Mouse (Mus musculus) myocyte (in vitro differentiated cells): ENCODE results near the gene Prkcb. TPM values are rescaled to one million over a fixed set of nuclear protein-coding genes. Genes with fewer than 3 reads are reported as not detected.
"Not testable (repeated sequence)": the region's sequence is repeated elsewhere in the genome, so short reads cannot be mapped to it uniquely, and the experiment has no call there.

ENCODE experiments used
- H3K27me3 ChIP-seq: one replicate; pipeline ENCODE4 v1.6.1; 2011; ENCODE audit not compliant: control insufficient read depth, insufficient read depth, insufficient read length
- H3K36me3 ChIP-seq: one replicate; pipeline ENCODE4 v1.6.1; 2011; ENCODE audit not compliant: control insufficient read depth, insufficient read depth
- H3K4me2 ChIP-seq: one replicate; pipeline ENCODE4 v1.6.1; 2011; ENCODE audit warnings: low read depth, control low read depth
- H3K4me3 ChIP-seq: one replicate; pipeline ENCODE4 v1.5.1; 2011; ENCODE audit warnings: mild to moderate bottlenecking, control low read depth, moderate library complexity
- H3K79me2 ChIP-seq: one replicate; pipeline ENCODE4 v1.6.1; 2011; ENCODE audit not compliant: control insufficient read depth, insufficient read depth
- H3ac ChIP-seq: one replicate; pipeline ENCODE4 v1.6.1; 2011; ENCODE audit not compliant: control insufficient read depth, insufficient read length
- CEBPB ChIP-seq: IDR thresholded peaks from 2 replicates; pipeline ENCODE4 v1.6.1; 2011; ENCODE audit warnings: mild to moderate bottlenecking, moderate library complexity; ENCODE audit not compliant: poor library complexity, insufficient read depth, severe bottlenecking
- E2F4 ChIP-seq: IDR thresholded peaks from one replicate; pipeline ENCODE4 v1.6.1; 2011; ENCODE audit warnings: mild to moderate bottlenecking, control low read depth, moderate library complexity; ENCODE audit not compliant: insufficient read depth
- MAX ChIP-seq: IDR thresholded peaks from one replicate; pipeline ENCODE4 v1.6.1; 2011; ENCODE audit warnings: low read depth, mild to moderate bottlenecking, control low read depth
- MYOD1 ChIP-seq, 3 experiments: IDR thresholded peaks; one replicate each; pipeline ENCODE4 v1.6.1; 2011; ENCODE audit warnings: control low read depth in 2 of 3, low read depth in 2 of 3, mild to moderate bottlenecking in 2 of 3, moderate library complexity in 1 of 3; ENCODE audit not compliant: insufficient read length in 2 of 3, control insufficient read depth in 1 of 3
- MYOG ChIP-seq, 3 experiments: IDR thresholded peaks; one replicate each; pipeline ENCODE4 v1.6.1; 2011; ENCODE audit warnings: control low read depth in 2 of 3, low read depth in 2 of 3, mild to moderate bottlenecking in 2 of 3; ENCODE audit not compliant: insufficient read length in 2 of 3, control insufficient read depth in 1 of 3, insufficient read depth in 1 of 3
- POLR2A ChIP-seq: IDR thresholded peaks from one replicate; pipeline ENCODE4 v1.6.1; 2011; ENCODE audit warnings: low read depth, mild to moderate bottlenecking, control low read depth, moderate library complexity; ENCODE audit not compliant: insufficient read length
- POLR2AphosphoS2 ChIP-seq: IDR thresholded peaks from one replicate; pipeline ENCODE4 v1.6.1; 2011; ENCODE audit warnings: low read depth, control low read depth; ENCODE audit not compliant: insufficient read length
- REST ChIP-seq: IDR thresholded peaks from one replicate; pipeline ENCODE4 v1.6.1; 2011; ENCODE audit warnings: mild to moderate bottlenecking, control low read depth, moderate library complexity; ENCODE audit not compliant: insufficient read depth, insufficient read length
- SRF ChIP-seq: IDR thresholded peaks from one replicate; pipeline ENCODE4 v1.6.1; 2011; ENCODE audit warnings: low read depth; ENCODE audit not compliant: control insufficient read depth, insufficient read length
- TCF12 ChIP-seq: IDR thresholded peaks from one replicate; pipeline ENCODE4 v1.6.1; 2011; ENCODE audit warnings: mild to moderate bottlenecking, control low read depth; ENCODE audit not compliant: poor library complexity, insufficient read depth, severe bottlenecking
- TCF3 ChIP-seq: IDR thresholded peaks from one replicate; pipeline ENCODE4 v1.6.1; 2011; ENCODE audit warnings: low read depth, control low read depth; ENCODE audit not compliant: insufficient read length
- USF1 ChIP-seq: IDR thresholded peaks from one replicate; pipeline ENCODE4 v1.6.1; 2011; ENCODE audit warnings: low read depth, mild to moderate bottlenecking, control low read depth, moderate library complexity
- polyA plus RNA-seq: library from polyadenylated mRNA; unstranded; fragments of >200 nt; fragmentation: generic; extraction: Trizol; gene quantifications from one replicate; pipeline ENCODE4 v1.2.1, GENCODE M21; 2012; ENCODE audit warnings: missing spikeins

The Prkcb gene
- 2.2 TPM for polyA plus RNA-seq

- H3K27me3 ChIP-seq: peaks cover 16% of the 10 kb centered on the region
- no peaks in the 10 kb centered on the region for H3K36me3 ChIP-seq
These were observed at the start of gene Prkcb for GRCm38 (mm10) chr7:122288605-122289242. Prkcb (plus strand) TSS chr7:122288751.

GRCm38 (mm10) chr7:122238939-122239338 lies 49.6 kb upstream of the Prkcb start:
- Histone ChIP-seq H3K36me3 (no peaks in the 10 kb centered on the region), H3ac (no peak overlapping the region), H3K79me2 (no peaks in the 10 kb centered on the region), H3K4me3 (no peak overlapping the region), H3K27me3 (peaks cover 4% of the 10 kb centered on the region), H3K4me2 (no peak overlapping the region)
- no peak for TF ChIP-seq POLR2A
- no peak for TF ChIP-seq MYOG (IDR thresholded peaks at IDR 0.05; ENCODE audit: control insufficient read depth in 1 of 3, insufficient read depth in 1 of 3, insufficient read length in 2 of 3, low read depth in 2 of 3)
- no peak for TF ChIP-seq MYOD1 (IDR thresholded peaks at IDR 0.05; ENCODE audit: control insufficient read depth in 1 of 3, insufficient read length in 2 of 3, low read depth in 2 of 3)
- no peak for TF ChIP-seq E2F4
- TF ChIP-seq USF1: no peak
- no peak for TF ChIP-seq MAX
- no peak for TF ChIP-seq TCF12
- TF ChIP-seq SRF: no peak
- no peak for TF ChIP-seq REST
- TF ChIP-seq TCF3: no peak
- TF ChIP-seq CEBPB: no peak

More at GRCm38 (mm10) chr7:122288605-122289242, at the start of gene Prkcb:
- H3K4me3 ChIP-seq: no peak within 1 kb of the TSS
- no peaks in the 10 kb centered on the region for H3K79me2 ChIP-seq
- H3ac ChIP-seq: no peak within 1 kb of the TSS
- TF ChIP-seq SRF (no peak), TCF3 (no peak), MYOG (IDR thresholded peaks at IDR 0.05; ENCODE audit: control insufficient read depth in 1 of 3, insufficient read depth in 1 of 3, insufficient read length in 2 of 3, low read depth in 2 of 3) (peak in 1 of 3 experiments; percentile 2), USF1 (no peak), CEBPB (no peak), POLR2A (no peak), MYOD1 (IDR thresholded peaks at IDR 0.05; ENCODE audit: control insufficient read depth in 1 of 3, insufficient read length in 2 of 3, low read depth in 2 of 3) (peak in 2 of 3 experiments; percentile 33 to 54), REST (no peak)
- H3K4me2 ChIP-seq: peak within 1 kb of the TSS; percentile 69

- no peaks in the 10 kb centered on the region for H3K27me3 ChIP-seq
- no peaks in the 10 kb centered on the region for H3K79me2 ChIP-seq
- no peak for TF ChIP-seq POLR2AphosphoS2
- TF ChIP-seq REST: no peak
- TF ChIP-seq MYOG (IDR thresholded peaks at IDR 0.05; ENCODE audit: control insufficient read depth in 1 of 3, insufficient read depth in 1 of 3, insufficient read length in 2 of 3, low read depth in 2 of 3): no peak
- no peak for TF ChIP-seq SRF
- no peak for TF ChIP-seq TCF3
- no peak for TF ChIP-seq TCF12
- no peak for TF ChIP-seq USF1
- no peak for TF ChIP-seq CEBPB
- TF ChIP-seq POLR2A: no peak
- no peak for TF ChIP-seq MYOD1 (IDR thresholded peaks at IDR 0.05; ENCODE audit: control insufficient read depth in 1 of 3, insufficient read length in 2 of 3, low read depth in 2 of 3)
- no peak for TF ChIP-seq E2F4
- H3ac ChIP-seq: no peak overlapping the region
- H3K36me3 ChIP-seq: no peaks in the 10 kb centered on the region
- no peak overlapping the region for H3K4me3 ChIP-seq
- no peak overlapping the region for H3K4me2 ChIP-seq
These were observed 48.0 kb upstream of the Prkcb start for GRCm38 (mm10) chr7:122240413-122241119.

- Histone ChIP-seq H3K4me3 (no peak overlapping the region), H3K79me2 (no peaks in the 10 kb centered on the region), H3K36me3 (no peaks in the 10 kb centered on the region), H3K4me2 (no peak overlapping the region), H3K27me3 (peaks cover 6% of the 10 kb centered on the region), H3ac (no peak overlapping the region)
- TF ChIP-seq MYOD1 (IDR thresholded peaks at IDR 0.05; ENCODE audit: control insufficient read depth in 1 of 3, insufficient read length in 2 of 3, low read depth in 2 of 3) (no peak), MYOG (IDR thresholded peaks at IDR 0.05; ENCODE audit: control insufficient read depth in 1 of 3, insufficient read depth in 1 of 3, insufficient read length in 2 of 3, low read depth in 2 of 3) (no peak), USF1 (no peak), POLR2AphosphoS2 (no peak)
These were observed 46.3 kb upstream of the Prkcb start for GRCm38 (mm10) chr7:122242260-122242659.

- not testable (repeated sequence) for H3K4me3 ChIP-seq, H3K79me2 ChIP-seq
These were observed 45.8 kb upstream of the Prkcb start for GRCm38 (mm10) chr7:122242744-122243143.

More at GRCm38 (mm10) chr7:122242744-122243143, 45.8 kb upstream of the Prkcb start:
- H3K27me3 ChIP-seq, H3ac ChIP-seq, H3K36me3 ChIP-seq, H3K4me2 ChIP-seq: not testable (repeated sequence)
